Mouse (Mus musculus) gastrocnemius, postnatal 14 days (tissue): ENCODE data around the gene Irgq. TPM values are rescaled to one million over a fixed set of nuclear protein-coding genes. Genes with fewer than 3 reads are reported as not detected.
"Not testable (repeated sequence)": the region's sequence is repeated elsewhere in the genome, so short reads cannot be mapped to it uniquely, and the experiment has no call there.

Experiments
- DNase-seq: peaks from one replicate; pipeline ENCODE4 v3.0.0; 2021; ENCODE audit warnings: mixed read lengths
- intact Hi-C: fragments of 180-260 bp; cut with DNase I; formaldehyde crosslinking; loops from one replicate; pipeline ENCODE4 v1.15.1; 2025; ENCODE audit warnings: low total_unique reads
- long read RNA-seq, 2 experiments: library from polyadenylated mRNA; stranded (forward); transcript quantifications; one replicate each; pipeline ENCODE4 v2.0.0; 2021
- total RNA-seq, 2 experiments: library from RNA; stranded (reverse); gene quantifications; 2 replicates each; pipeline ENCODE4 v1.2.3; 2021

Irgq gene
- total RNA-seq, result 10 to 100 TPM; 10.5 to 12.8 TPM
- long read RNA-seq, experiment 1, full-length matches to known transcripts, result 2 of 8 reads
- long read RNA-seq, experiment 1, partial matches to known transcripts, result 1 of 8 reads
- long read RNA-seq, experiment 1, other reads (novel, unspliced or antisense), result 5 of 8 reads
- long read RNA-seq, experiment 2, full-length matches to known transcripts, result 4 of 11 reads
- long read RNA-seq, experiment 2, partial matches to known transcripts, result 2 of 11 reads
- long read RNA-seq, experiment 2, other reads (novel, unspliced or antisense), result 5 of 11 reads

DNA sequence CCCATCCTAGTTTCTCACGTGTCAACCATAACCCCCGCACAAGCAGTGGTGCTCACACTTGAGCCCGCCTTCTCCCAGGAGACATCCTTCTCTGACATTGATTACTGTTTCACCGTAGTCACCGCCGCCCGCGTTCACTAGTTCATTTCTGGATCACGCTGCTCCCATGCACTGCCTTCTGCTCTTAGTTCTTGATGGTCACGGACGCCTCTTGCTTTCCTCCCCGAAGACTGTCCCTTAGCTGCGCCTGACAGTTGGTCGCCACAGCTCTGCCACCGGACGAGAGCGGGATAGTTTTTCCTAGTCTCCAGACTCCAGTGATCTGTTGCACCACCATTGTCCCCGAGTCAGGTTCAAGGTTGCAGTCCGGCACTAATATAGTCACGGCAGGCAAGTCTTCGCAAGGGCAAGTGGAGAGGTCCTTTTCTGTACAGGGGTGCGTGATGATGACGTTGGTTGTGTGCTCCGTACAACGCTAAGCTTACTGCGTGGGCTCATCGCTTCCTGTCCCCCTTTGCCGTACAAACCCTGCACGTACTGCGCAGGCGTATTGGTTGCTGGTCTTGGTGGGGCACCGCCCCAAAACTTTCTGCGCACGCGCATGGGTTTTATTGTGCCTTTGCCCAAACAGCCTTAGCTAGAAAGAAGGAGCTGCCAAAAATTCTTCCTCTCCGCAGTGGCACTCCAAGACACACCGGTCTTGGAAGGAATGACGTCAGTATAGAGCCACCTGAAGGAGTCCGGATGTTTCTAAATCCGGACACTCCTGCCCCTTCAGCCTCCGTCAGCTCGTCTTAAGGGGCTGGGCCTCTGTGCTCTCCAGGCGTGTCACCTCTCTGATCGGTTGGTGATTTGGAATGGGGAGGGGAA, at the start of gene Irgq:
TSS of gene Irgq (plus strand) at position 628 of the 870 bp plus-strand sequence.
- DNase-seq, result peak; percentile 98
- intact Hi-C loops, result no loop called here

- intact Hi-C loops, result no loop called here
- DNase-seq, result no peak
These were observed 49.5 kb upstream of the Irgq start for GRCm38 (mm10) chr7:24480986-24481473.

- DNase-seq, result peak; percentile 81
- intact Hi-C loops, result no loop called here
These were observed 48.8 kb upstream of the Irgq start, which contains the start of gene Cadm4 for GRCm38 (mm10) chr7:24481474-24482207. Gene Cadm4 (plus strand): TSS chr7:24482023.

GRCm38 (mm10) chr7:24482208-24483020, 48.1 kb upstream of the Irgq start:
- no peak for DNase-seq
- intact Hi-C loops, result no loop called here

GRCm38 (mm10) chr7:24483291-24483690, 47.2 kb upstream of the Irgq start:
- intact Hi-C loops, DNase-seq: not testable (repeated sequence)

GRCm38 (mm10) chr7:24485481-24485880, 45.0 kb upstream of the Irgq start:
- intact Hi-C loops, result no loop called here
- DNase-seq, result no peak

GRCm38 (mm10) chr7:24486654-24487130, 43.8 kb upstream of the Irgq start:
- intact Hi-C loops, result no loop called here
- no peak for DNase-seq

- intact Hi-C loops, result no loop called here
- no peak for DNase-seq
These were observed 43.1 kb upstream of the Irgq start for GRCm38 (mm10) chr7:24487403-24487802.

GRCm38 (mm10) chr7:24488303-24488702, 42.2 kb upstream of the Irgq start:
- intact Hi-C loops, result no loop called here
- no peak for DNase-seq

GRCm38 (mm10) chr7:24499856-24500577, 30.5 kb upstream of the Irgq start:
- DNase-seq, result no peak
- intact Hi-C loops, result no loop called here

GRCm38 (mm10) chr7:24500929-24501328, 29.6 kb upstream of the Irgq start:
- intact Hi-C loops, result no loop called here
- no peak for DNase-seq

- no peak for DNase-seq
- intact Hi-C loops, result no loop called here
These were observed 29.0 kb upstream of the Irgq start for GRCm38 (mm10) chr7:24501492-24501891.

DNA sequence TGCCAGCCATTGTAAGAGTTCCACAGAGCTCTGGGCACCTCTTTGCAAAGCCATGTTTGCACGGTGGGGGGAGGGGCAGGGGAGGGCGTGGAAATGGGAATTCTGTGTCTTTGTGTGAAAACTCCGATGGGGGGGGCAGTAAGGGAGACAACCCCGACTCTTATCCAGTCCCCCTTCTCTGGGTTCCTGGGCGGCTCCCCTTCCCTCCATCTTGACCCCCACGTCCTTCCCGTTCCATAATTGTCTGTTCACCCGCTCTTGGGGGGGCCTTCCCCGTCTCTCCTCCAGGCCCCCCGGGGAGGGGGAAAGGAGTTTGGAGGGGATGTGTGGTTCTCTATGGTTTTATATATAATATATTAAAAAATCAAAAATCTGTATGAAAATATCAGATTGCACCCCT, 26.5 kb upstream of the Irgq start:
- DNase-seq, result no peak
- intact Hi-C loops, result no loop called here

GRCm38 (mm10) chr7:24504868-24505267, 25.6 kb upstream of the Irgq start:
- no peak for DNase-seq

GRCm38 (mm10) chr7:24505447-24506064, 24.9 kb upstream of the Irgq start:
- intact Hi-C loops, result no loop called here
- no peak for DNase-seq

More at GRCm38 (mm10) chr7:24504868-24505267, 25.6 kb upstream of the Irgq start:
- intact Hi-C loops, result no loop called here

- intact Hi-C loops, result no loop called here
- no peak for DNase-seq
These were observed 24.4 kb upstream of the Irgq start for GRCm38 (mm10) chr7:24506065-24506459.

- DNase-seq, result peak; percentile 57
- intact Hi-C loops, result no loop called here
These were observed 24.0 kb upstream of the Irgq start for GRCm38 (mm10) chr7:24506476-24506837.
